Mouse (Mus musculus): ENCODE measurements around the gene Hoxb6. TPM values are rescaled to one million over a fixed set of nuclear protein-coding genes. Genes with fewer than 3 reads are reported as not detected.
A peak's percentile ranks its signal among the peaks of the same experiment; 100 is the strongest.

The Hoxb6 gene
- polyA plus RNA-seq, 1 experiment from 2014 or later, result 64.5 TPM

GRCm38 (mm10) chr11:96282795-96283430, 9.4 kb upstream of the Hoxb6 start:
- Histone ChIP-seq H3K27ac (peak overlapping the region; percentile 72), H3K9me3 (replicated peaks) (no peaks in the 10 kb centered on the region), H3K4me3 (peak overlapping the region; percentile 34), H3K4me2 (replicated peaks) (peak overlapping the region; percentile 17; the same call in 1 of the 2 replicates), H3K4me1 (peaks cover 14% of the 10 kb centered on the region; the same call in 1 of the 2 replicates), H3K36me3 (no peaks in the 10 kb centered on the region), H3K9ac (peak overlapping the region; percentile 51), H3K27me3 (peaks cover 97% of the 10 kb centered on the region)
- 0% methylated on average over 49 of the region's 49 CpGs for WGBS
- ATAC-seq (ENCODE audit: low FRiP score), result no peak

DNA sequence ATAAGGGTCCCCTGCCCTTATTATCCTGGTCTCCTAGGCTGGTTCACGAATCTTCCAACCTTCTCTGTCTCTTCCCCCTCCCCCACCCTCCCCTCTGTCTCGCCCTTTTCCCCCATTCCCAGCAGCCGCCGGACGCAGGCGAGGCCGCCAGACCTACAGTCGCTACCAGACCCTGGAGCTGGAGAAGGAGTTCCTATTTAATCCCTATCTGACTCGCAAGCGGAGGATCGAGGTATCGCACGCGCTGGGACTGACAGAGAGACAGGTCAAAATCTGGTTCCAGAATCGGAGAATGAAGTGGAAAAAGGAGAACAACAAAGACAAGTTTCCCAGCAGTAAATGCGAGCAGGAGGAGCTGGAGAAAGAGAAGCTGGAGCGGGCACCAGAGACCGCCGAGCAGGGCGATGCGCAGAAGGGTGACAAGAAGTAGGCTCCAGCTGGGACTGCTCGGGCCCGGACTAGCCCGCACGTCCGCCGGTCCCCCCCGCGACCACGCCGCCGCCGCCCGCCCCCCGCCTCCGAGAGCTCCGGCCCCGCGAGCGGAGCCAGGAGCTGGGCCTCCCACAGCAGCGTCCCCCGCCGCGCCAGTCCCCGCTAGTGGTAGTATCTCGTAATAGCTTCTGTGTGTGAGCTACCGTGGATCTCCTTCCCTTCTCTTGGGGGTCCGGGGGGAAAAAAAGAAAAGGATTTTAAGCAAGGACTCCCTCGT, 8.1 kb upstream of the Hoxb6 start:
- peak overlapping the region; percentile 51 for H3K9ac ChIP-seq
- H3K9me3 ChIP-seq (replicated peaks), result no peaks in the 10 kb centered on the region
- peak overlapping the region; percentile 44 for H3K4me2 ChIP-seq (replicated peaks)
- WGBS, result under 1% methylated on average over 31 of the region's 49 CpGs
- H3K36me3 ChIP-seq, result no peaks in the 10 kb centered on the region
- peak overlapping the region; percentile 67 for H3K27ac ChIP-seq
- H3K4me1 ChIP-seq, result peaks cover 14% of the 10 kb centered on the region; the same call in 1 of the 2 replicates
- H3K27me3 ChIP-seq, result peaks cover 97% of the 10 kb centered on the region
- peak overlapping the region; percentile 34 for H3K4me3 ChIP-seq
- 0 out of 2 replicates have a peak, but pooled peaks have one; percentile 29 for ATAC-seq (ENCODE audit: low FRiP score)

- WGBS, result under 1% methylated on average over 34 of the region's 37 CpGs
- peaks cover 97% of the 10 kb centered on the region for H3K27me3 ChIP-seq
- H3K9me3 ChIP-seq (replicated peaks), result no peaks in the 10 kb centered on the region
- H3K9ac ChIP-seq, result peak overlapping the region; percentile 51
- H3K4me2 ChIP-seq (replicated peaks), result peak overlapping the region; percentile 44
- peak overlapping the region; percentile 34 for H3K4me3 ChIP-seq
- no peaks in the 10 kb centered on the region for H3K36me3 ChIP-seq
- peaks cover 14% of the 10 kb centered on the region; the same call in 1 of the 2 replicates for H3K4me1 ChIP-seq
- H3K27ac ChIP-seq, result peak overlapping the region; percentile 67; the same call in 1 of the 2 replicates
- peak; percentile 32; the same call in 1 of the 2 replicates for ATAC-seq (ENCODE audit: low FRiP score)
Observed at GRCm38 (mm10) chr11:96284774-96285734, 7.2 kb upstream of the Hoxb6 start.

GRCm38 (mm10) chr11:96285771-96286738, 6.2 kb upstream of the Hoxb6 start, which contains the start of gene Hoxb7:
TSS of gene Hoxb7 (plus strand) at chr11:96286623.
- H3K4me3 ChIP-seq, result peak within 1 kb of the TSS; percentile 34
- peak within 1 kb of the TSS; percentile 44 for H3K4me2 ChIP-seq (replicated peaks)
- no peaks in the 10 kb centered on the region for H3K36me3 ChIP-seq
- peaks cover 98% of the 10 kb centered on the region for H3K27me3 ChIP-seq
- peak within 1 kb of the TSS; percentile 36 for H3K9ac ChIP-seq
- WGBS, result 2% methylated on average over 43 of the region's 43 CpGs
- peaks cover 14% of the 10 kb centered on the region; the same call in 1 of the 2 replicates for H3K4me1 ChIP-seq
- ATAC-seq (ENCODE audit: low FRiP score), result no peak
- H3K27ac ChIP-seq, result peak within 1 kb of the TSS; percentile 66
- H3K9me3 ChIP-seq (replicated peaks), result no peaks in the 10 kb centered on the region

- Histone ChIP-seq H3K9me3 (replicated peaks) (no peaks in the 10 kb centered on the region), H3K9ac (peak overlapping the region; percentile 29; the same call in 1 of the 2 replicates), H3K4me3 (peak overlapping the region; percentile 34), H3K4me2 (replicated peaks) (peak overlapping the region; percentile 44), H3K36me3 (no peaks in the 10 kb centered on the region), H3K27ac (peak overlapping the region; percentile 66), H3K27me3 (peaks cover 97% of the 10 kb centered on the region), H3K4me1 (peaks cover 14% of the 10 kb centered on the region; the same call in 1 of the 2 replicates)
- under 1% methylated on average over 55 of the region's 55 CpGs for WGBS
- no peak for ATAC-seq (ENCODE audit: low FRiP score)
Observed at GRCm38 (mm10) chr11:96286739-96287385, 5.4 kb upstream of the Hoxb6 start.

- H3K9ac ChIP-seq, result peak overlapping the region; percentile 29; the same call in 1 of the 2 replicates
- peak overlapping the region; percentile 34 for H3K4me3 ChIP-seq
- peaks cover 97% of the 10 kb centered on the region for H3K27me3 ChIP-seq
- H3K36me3 ChIP-seq, result no peaks in the 10 kb centered on the region
- ATAC-seq (ENCODE audit: low FRiP score), result no peak
- no peaks in the 10 kb centered on the region for H3K9me3 ChIP-seq (replicated peaks)
- H3K27ac ChIP-seq, result 0 out of 2 replicates have a peak overlapping the region, but pooled peaks have one; percentile 66
- 1% methylated on average over 9 of the region's 9 CpGs for WGBS
- H3K4me1 ChIP-seq, result peaks cover 14% of the 10 kb centered on the region; the same call in 1 of the 2 replicates
- peak overlapping the region; percentile 44 for H3K4me2 ChIP-seq (replicated peaks)
Observed at GRCm38 (mm10) chr11:96287411-96287810, 4.9 kb upstream of the Hoxb6 start.

GRCm38 (mm10) chr11:96288455-96289221, 3.6 kb upstream of the Hoxb6 start:
- WGBS, result 17% methylated on average over 1 of the region's 1 CpGs
- no peak overlapping the region for H3K27ac ChIP-seq

DNA sequence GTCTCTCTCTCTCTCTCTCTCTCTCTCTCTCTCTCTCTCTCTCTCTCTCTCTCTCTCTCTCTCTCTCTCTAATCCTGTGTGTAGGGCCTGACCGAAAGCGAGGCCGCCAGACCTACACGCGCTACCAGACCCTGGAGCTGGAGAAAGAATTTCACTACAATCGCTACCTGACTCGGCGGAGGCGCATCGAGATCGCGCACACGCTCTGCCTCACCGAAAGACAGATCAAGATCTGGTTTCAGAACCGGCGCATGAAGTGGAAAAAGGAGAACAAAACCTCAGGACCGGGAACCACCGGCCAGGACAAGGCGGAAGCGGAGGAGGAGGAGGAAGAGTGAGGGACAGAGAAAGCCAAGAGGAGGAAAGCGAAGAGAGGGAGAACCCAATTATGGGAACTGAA, 3.0 kb upstream of the Hoxb6 start:
- Histone ChIP-seq H3K36me3 (no peaks in the 10 kb centered on the region), H3K9me3 (replicated peaks) (no peaks in the 10 kb centered on the region), H3K27ac (no peak overlapping the region), H3K4me3 (no peak overlapping the region), H3K4me2 (replicated peaks) (no peak overlapping the region), H3K27me3 (peaks cover 97% of the 10 kb centered on the region), H3K4me1 (peaks cover 9% of the 10 kb centered on the region; the same call in 1 of the 2 replicates), H3K9ac (no peak overlapping the region)
- WGBS, result 3% methylated on average over 21 of the region's 21 CpGs
- ATAC-seq (ENCODE audit: low FRiP score), result no peak

More at GRCm38 (mm10) chr11:96288455-96289221, 3.6 kb upstream of the Hoxb6 start:
- H3K4me2 ChIP-seq (replicated peaks), result no peak overlapping the region
- no peak overlapping the region for H3K4me3 ChIP-seq
- peaks cover 97% of the 10 kb centered on the region for H3K27me3 ChIP-seq
- peaks cover 12% of the 10 kb centered on the region; the same call in 1 of the 2 replicates for H3K4me1 ChIP-seq
- no peak overlapping the region for H3K9ac ChIP-seq
- no peak for ATAC-seq (ENCODE audit: low FRiP score)
- no peaks in the 10 kb centered on the region for H3K36me3 ChIP-seq
- no peaks in the 10 kb centered on the region for H3K9me3 ChIP-seq (replicated peaks)

DNA sequence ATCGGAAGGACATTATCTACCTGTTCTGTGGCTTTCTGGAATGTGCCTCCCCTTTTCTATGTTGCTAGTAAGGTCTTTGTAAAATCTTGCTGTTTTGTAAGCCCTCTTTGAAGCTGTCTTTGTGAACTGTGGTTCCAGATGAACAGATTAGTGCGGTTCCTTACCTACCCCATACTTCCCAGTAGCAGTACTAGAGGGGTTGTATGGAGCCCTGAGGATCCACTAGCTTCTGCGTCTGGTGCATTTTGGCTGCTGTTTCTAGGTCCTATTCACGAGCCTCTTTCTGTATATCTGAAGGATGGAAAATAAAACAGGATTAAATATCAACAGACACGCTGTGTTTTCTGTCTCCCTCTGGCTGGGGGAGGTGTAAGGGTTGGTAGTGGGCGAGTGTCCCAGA, 2.4 kb upstream of the Hoxb6 start:
- 10% methylated on average over 6 of the region's 6 CpGs for WGBS
- ATAC-seq (ENCODE audit: low FRiP score), result no peak
- H3K27ac ChIP-seq, result no peak overlapping the region

More for the DNA sequence above, 2.4 kb upstream of the Hoxb6 start:
- H3K9ac ChIP-seq, result no peak overlapping the region
- H3K36me3 ChIP-seq, result no peaks in the 10 kb centered on the region
- H3K4me3 ChIP-seq, result no peak overlapping the region
- H3K27me3 ChIP-seq, result peaks cover 97% of the 10 kb centered on the region
- peaks cover 6% of the 10 kb centered on the region; the same call in 1 of the 2 replicates for H3K4me1 ChIP-seq
- H3K4me2 ChIP-seq (replicated peaks), result no peak overlapping the region
- H3K9me3 ChIP-seq (replicated peaks), result no peaks in the 10 kb centered on the region
